Mouse (Mus musculus): ENCODE data around the gene Slc25a17. TPM values are rescaled to one million over a fixed set of nuclear protein-coding genes. Genes with fewer than 3 reads are reported as not detected.

Gene Slc25a17
- total RNA-seq, 4 experiments from 2014 or later = 40.9 to 46.8 (median 42.9) TPM

GRCm38 (mm10) chr15:81302151-81302808, 58.3 kb downstream of the Slc25a17 start:
- no peak for DNase-seq (ENCODE audit: low spot score in 2 of 2)

DNA sequence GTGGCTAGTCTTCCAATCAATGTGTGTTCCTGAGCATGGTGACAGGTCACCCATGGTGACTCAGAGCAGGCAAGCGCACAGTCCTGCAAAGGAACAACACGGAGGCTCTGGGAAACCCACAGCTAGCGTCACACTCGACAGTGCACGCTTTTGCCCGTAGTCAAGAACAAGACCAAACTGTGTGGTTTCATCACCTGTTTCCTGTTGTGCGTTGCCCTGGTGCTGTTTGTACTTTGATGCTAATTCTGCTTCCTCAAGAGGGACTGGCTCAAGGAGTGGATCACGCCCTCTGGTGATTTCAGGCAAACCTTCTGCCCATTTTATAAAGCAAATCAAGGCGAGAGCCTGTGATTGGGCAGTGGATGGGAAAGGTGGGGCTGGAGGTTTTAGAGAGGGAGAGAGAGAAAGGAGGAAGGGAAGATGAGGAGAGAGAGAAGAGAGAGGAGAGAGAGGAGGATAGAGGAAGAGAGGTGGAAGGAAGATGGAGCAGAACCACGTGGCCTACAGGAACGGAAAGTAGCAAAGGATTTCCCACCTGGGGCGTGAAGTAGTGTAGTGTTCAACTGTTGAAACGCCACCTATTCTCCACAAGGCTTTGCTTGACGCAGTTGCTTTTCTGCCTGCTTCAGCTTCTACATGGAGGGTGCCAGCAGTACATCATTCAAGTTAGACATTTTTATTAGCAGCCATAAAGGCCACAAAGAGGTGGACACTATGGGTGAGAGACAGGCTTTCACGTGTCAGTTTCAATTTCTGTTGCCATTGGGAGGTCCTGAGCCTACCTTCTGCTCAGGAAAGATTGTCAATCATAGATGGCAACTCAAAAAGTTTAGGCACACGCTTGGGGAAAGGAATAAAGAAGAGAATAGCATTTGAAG, 59.2 kb downstream of the Slc25a17 start:
- no peak for DNase-seq (ENCODE audit: low spot score in 2 of 2)

GRCm38 (mm10) chr15:81300520-81301069, 60.0 kb downstream of the Slc25a17 start:
- DNase-seq (ENCODE audit: low spot score in 2 of 2) = no peak

DNA sequence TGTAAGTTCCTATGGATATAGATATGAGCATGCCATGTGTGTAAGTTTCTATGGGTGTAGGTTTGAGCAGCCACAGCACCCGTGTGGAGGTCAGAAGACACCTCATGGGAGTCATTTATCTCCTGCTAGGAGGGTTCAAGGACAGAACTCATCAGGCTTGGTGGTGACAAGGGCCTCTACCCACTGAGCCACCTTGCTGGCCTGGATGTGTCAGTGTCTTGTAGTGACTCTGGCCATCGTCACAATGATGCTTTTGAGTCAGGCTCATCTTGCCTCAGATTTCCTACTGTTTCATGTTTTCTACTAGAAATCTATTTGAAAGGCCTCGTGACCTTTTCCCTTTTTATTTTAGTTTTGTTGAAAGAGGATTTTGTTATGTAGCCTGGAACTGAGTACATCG, 61.1 kb downstream of the Slc25a17 start:
- no peak for DNase-seq (ENCODE audit: low spot score in 2 of 2)

GRCm38 (mm10) chr15:81298213-81298612, 62.4 kb downstream of the Slc25a17 start:
- DNase-seq (ENCODE audit: low spot score in 2 of 2) = no peak

DNA sequence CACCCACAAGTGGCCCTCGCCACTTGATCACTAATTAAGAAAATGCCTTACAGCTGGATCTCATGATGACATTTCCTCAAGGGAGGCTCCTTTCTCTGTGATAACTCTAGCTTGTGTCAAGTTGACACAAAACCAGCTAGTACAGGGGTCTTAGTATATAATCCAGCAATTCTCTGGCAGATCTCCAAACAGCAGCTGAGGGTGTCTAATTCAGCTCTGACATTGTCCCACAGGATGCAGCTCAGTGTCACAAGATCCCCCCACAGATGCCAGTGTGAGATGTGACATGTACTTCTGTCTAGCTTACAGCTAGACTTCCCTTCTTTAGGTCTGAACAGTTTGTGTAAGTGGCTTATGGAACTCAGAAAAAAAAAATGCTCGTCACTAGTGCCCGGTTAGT, 63.1 kb downstream of the Slc25a17 start:
- no peak for DNase-seq (ENCODE audit: low spot score in 2 of 2)

- no peak for DNase-seq (ENCODE audit: low spot score in 2 of 2)
Observed at GRCm38 (mm10) chr15:81294897-81295296, 65.7 kb downstream of the Slc25a17 start.

GRCm38 (mm10) chr15:81294386-81294785, 66.2 kb downstream of the Slc25a17 start:
- DNase-seq (ENCODE audit: low spot score in 2 of 2) = no peak

DNA sequence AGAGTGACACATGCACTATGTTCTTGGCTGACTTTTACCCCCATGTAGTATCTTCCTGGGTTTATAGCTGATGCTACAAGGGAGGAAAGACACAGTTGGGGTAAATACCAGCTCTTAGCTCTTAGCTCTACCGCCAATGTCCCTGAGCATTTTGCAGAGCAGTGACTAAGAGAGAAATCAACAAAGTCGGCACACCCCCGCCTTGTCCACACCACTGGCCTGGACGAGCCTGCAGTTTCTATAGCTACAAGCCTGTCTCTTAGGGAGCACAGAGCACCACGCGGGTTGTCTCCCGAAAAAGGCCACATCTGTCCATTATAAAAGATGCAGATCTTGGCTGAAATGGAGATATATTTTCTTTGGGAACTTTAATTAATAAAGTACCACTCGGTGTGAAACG, 69.9 kb downstream of the Slc25a17 start:
- no peak for DNase-seq (ENCODE audit: low spot score in 2 of 2)

- DNase-seq (ENCODE audit: low spot score in 2 of 2) = no peak
Observed at GRCm38 (mm10) chr15:81290230-81290629, 70.4 kb downstream of the Slc25a17 start.

DNA sequence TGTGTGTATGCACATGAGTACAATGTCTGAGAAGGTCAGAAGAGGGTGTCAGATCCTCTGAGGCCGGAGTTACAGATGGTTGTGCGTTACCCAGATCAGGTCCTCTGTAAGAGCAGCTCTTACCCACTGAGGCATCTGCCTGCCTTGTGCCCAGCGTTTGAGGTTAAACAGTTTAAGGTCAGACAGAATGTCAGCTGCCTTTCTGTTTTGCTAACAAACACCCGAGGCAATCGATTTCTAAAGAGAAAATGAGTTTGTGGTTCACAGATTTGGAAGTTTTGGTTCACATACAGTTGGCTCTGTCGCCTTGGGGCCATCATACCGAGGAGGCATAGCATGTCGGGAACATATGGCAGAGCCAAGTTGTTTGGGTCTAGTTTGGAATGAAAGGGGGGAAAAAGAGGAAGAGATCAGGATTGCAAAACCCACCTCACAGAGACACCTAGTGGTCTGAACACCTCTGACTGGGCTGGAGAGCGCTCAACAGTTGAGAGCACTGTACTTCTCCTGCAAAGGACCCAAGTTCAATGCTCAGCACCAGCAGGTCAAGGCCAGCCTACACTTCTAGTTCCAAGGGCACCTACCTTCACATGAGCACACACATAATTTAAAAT, 76.4 kb downstream of the Slc25a17 start:
- DNase-seq (ENCODE audit: low spot score in 2 of 2) = no peak

- DNase-seq (ENCODE audit: low spot score in 2 of 2) = no peak
Observed at GRCm38 (mm10) chr15:81278699-81279098, 81.9 kb downstream of the Slc25a17 start.

GRCm38 (mm10) chr15:81277928-81278327, 82.7 kb downstream of the Slc25a17 start:
- DNase-seq (ENCODE audit: low spot score in 2 of 2) = no peak

DNA sequence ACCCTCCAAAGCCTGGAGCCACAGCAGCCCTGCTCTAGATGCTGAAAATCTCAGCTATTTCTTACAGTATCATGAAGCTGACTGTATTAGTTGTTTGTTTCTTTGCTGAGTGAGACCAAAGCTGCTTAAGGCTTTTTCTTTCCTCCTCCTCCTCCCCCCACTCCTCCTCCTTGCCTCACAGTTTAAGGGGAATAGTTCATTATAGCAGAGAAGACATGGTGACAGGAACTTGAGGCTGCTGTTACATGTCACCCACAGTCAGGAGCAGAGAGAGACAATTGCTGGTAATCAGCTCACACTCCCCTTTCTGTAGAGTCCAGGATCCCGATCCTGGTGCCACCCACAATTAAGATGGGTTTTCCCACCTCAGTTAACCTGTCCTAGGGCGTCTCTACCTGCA, 87.3 kb downstream of the Slc25a17 start:
- no peak for DNase-seq (ENCODE audit: low spot score in 2 of 2)

DNA sequence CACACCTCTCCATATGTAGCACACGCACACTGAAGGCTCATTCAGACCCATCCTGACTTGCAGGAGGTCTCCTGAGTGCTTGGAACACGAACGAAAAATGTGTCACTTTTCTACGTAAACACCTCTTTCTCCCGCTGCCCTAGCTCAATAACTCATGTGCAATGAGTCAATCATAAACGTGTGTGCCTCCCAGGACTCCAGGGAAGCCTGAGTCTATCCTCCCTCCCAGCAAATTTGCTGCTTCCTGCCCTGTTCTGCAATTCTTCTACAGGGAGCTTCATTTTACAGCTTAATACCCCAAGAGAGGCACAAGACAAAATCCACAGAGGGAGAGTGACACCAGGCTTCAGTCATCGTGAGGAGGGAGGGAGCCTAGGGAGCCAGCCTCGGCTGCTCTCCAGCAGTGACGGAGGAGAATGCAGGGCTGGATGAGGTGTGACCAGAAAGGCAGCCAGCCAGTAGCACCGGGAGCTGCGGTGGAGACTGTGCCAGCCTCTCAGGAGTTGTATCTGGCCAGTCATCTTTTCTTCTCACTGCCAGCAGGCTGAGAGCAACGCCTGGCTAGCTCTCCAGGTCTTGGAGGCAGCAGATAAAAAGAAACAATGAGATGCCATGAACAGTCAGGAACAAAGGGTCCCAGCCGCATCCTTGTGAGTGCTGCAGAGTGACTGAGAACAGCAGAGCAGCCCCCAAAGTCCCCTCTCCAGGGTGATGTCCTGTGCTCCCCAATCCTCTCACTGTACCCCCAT, 88.1 kb downstream of the Slc25a17 start:
- DNase-seq (ENCODE audit: low spot score in 2 of 2) = peak; percentile 39 to 40

Other genes with a start within 250 kb of the Slc25a17 start
- gene Mrtfa, start 170.1 kb downstream of the Slc25a17 start, total RNA-seq (2022) = 100 to 1,000 TPM in 1 of 4 experiments, 10 to 100 TPM in 3; 79.9 to 100 (median 95.9) TPM
- 10 to 100 TPM; 19.3 to 25.1 (median 24.3) TPM for gene Mchr1, start 125.3 kb downstream of the Slc25a17 start, total RNA-seq (2022)
- 100 to 1,000 TPM; 158 to 183 (median 171) TPM for gene St13, start 39.3 kb upstream of the Slc25a17 start, total RNA-seq (2022)
- 10 to 100 TPM; 15.5 to 19.3 (median 18.1) TPM for gene Xpnpep3, start 39.3 kb upstream of the Slc25a17 start, total RNA-seq (2022)
- not detected for gene Dnajb7, start 47.5 kb upstream of the Slc25a17 start, total RNA-seq (2022)
- 100 to 1,000 TPM; 129 to 138 (median 132) TPM for gene Rbx1, start 105.5 kb upstream of the Slc25a17 start, total RNA-seq (2022)
- gene Ep300, start 224.5 kb upstream of the Slc25a17 start, total RNA-seq (2022) = 10 to 100 TPM; 64.5 to 80.0 (median 74.6) TPM

All from layer of hippocampus, adult 8-10 months (tissue).